Mouse (Mus musculus) thymus, adult 18-20 months (tissue): ENCODE measurements around the gene Apba2.

Experiments
- DNase-seq, 2 experiments: peaks; one replicate each; pipeline ENCODE4 v3.0.0; 2022; ENCODE audit warnings: mixed read lengths in 2 of 2

Apba2 gene

GRCm38 (mm10) chr7:64741333-64742307 is 240.1 kb downstream of the Apba2 start:
- DNase-seq = peak; percentile 21

GRCm38 (mm10) chr7:64743610-64744009 is 242.1 kb downstream of the Apba2 start:
- no peak for DNase-seq

- DNase-seq = no peak
These were observed 250.0 kb downstream of the Apba2 start for GRCm38 (mm10) chr7:64751465-64751864.

- no peak for DNase-seq
These were observed 250.6 kb downstream of the Apba2 start for GRCm38 (mm10) chr7:64752133-64752532.

- DNase-seq = no peak
These were observed 252.2 kb downstream of the Apba2 start for GRCm38 (mm10) chr7:64753678-64754077.

GRCm38 (mm10) chr7:64754161-64754560 is 252.7 kb downstream of the Apba2 start:
- DNase-seq = no peak

GRCm38 (mm10) chr7:64755141-64755540 is 253.6 kb downstream of the Apba2 start:
- DNase-seq = no peak

GRCm38 (mm10) chr7:64765595-64765994 is 264.1 kb downstream of the Apba2 start:
- no peak for DNase-seq

- DNase-seq = no peak
These were observed 268.3 kb downstream of the Apba2 start for GRCm38 (mm10) chr7:64769768-64770167.

GRCm38 (mm10) chr7:64770779-64771390 is 269.4 kb downstream of the Apba2 start:
- no peak for DNase-seq

- no peak for DNase-seq
These were observed 272.0 kb downstream of the Apba2 start for GRCm38 (mm10) chr7:64773465-64773864.

GRCm38 (mm10) chr7:64776708-64777489 is 275.4 kb downstream of the Apba2 start:
- DNase-seq = no peak

GRCm38 (mm10) chr7:64779501-64779900 is 278.0 kb downstream of the Apba2 start:
- DNase-seq = no peak

- DNase-seq = no peak
These were observed 283.5 kb downstream of the Apba2 start for GRCm38 (mm10) chr7:64785040-64785439.

- DNase-seq = no peak
These were observed 289.6 kb downstream of the Apba2 start for GRCm38 (mm10) chr7:64791145-64791544.

GRCm38 (mm10) chr7:64792031-64792430 is 290.5 kb downstream of the Apba2 start:
- no peak for DNase-seq

GRCm38 (mm10) chr7:64795554-64795953 is 294.0 kb downstream of the Apba2 start:
- DNase-seq = no peak
